Mouse (Mus musculus) stomach, postnatal 0 days (tissue): ENCODE measurements around the gene Olfr465-ps1.

ENCODE experiments used
- CTCF ChIP-seq: IDR thresholded peaks from 2 replicates; pipeline ENCODE4 v1.5.1; 2016; ENCODE audit warnings: antibody characterized with exemption, low read depth, mild to moderate bottlenecking, moderate library complexity
- EP300 ChIP-seq: optimal IDR thresholded peaks from 2 replicates; pipeline ENCODE3; 2016; ENCODE audit warnings: antibody characterized with exemption

DNA sequence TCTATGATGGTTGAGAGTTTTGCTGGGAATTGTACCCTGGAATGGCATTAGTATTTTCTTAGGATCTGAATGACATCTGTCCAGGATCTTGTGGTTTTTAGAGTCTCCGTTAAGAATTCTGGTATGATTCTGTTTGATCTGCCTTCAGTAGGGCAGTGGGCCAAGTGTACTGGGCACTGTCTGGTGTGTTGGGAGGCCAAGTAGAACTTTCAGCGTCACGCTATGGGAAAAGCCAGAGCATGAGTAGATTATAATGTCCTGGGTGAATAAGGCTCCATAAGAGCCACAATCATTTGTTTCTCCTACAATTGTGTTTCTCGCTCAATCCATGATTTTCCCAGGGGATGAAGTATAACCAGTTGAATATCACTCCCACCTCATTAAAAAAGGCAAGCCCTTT, at the start of gene Olfr465-ps1:
- TF ChIP-seq CTCF (no peak), EP300 (no peak)
